Mouse (Mus musculus) thymus, adult 2 months (tissue): Measurements from ENCODE around the gene Ang. TPM values are rescaled to one million over a fixed set of nuclear protein-coding genes. Genes with fewer than 3 reads are reported as not detected.

Source experiments
- DNase-seq: peaks from one replicate; pipeline ENCODE4 v3.0.0; 2021
- H3K27ac ChIP-seq: fragments of 200-500 bp; 2 replicates; pipeline ENCODE4 v1.5.1; 2012; ENCODE audit warnings: low read length, control low read depth; ENCODE audit not compliant: control insufficient read depth, insufficient read depth
- H3K27me3 ChIP-seq: fragments of 200-500 bp; 2 replicates; pipeline ENCODE4 v1.6.1; 2012; ENCODE audit warnings: mild to moderate bottlenecking, low read length, moderate library complexity, mixed read lengths; ENCODE audit not compliant: control insufficient read depth, insufficient read depth
- H3K36me3 ChIP-seq: fragments of 200-500 bp; 2 replicates; pipeline ENCODE4 v1.6.1; 2012; ENCODE audit warnings: mild to moderate bottlenecking, low read length, moderate library complexity; ENCODE audit not compliant: control insufficient read depth, insufficient read depth
- H3K4me1 ChIP-seq: fragments of 200-500 bp; replicated peaks from 2 replicates; pipeline ENCODE4 v1.6.1; 2012; ENCODE audit warnings: low read length; ENCODE audit not compliant: control insufficient read depth, insufficient read depth
- H3K4me3 ChIP-seq: fragments of 200-500 bp; 2 replicates; pipeline ENCODE4 v1.5.1; 2012; ENCODE audit warnings: mild to moderate bottlenecking, low read length, control low read depth, moderate library complexity; ENCODE audit not compliant: control insufficient read depth, insufficient read depth
- CTCF ChIP-seq: fragments of 200-500 bp; IDR thresholded peaks from 2 replicates; pipeline ENCODE4 v1.5.1; 2012; ENCODE audit warnings: mild to moderate bottlenecking, control low read depth, low read length, moderate library complexity, borderline replicate concordance; ENCODE audit not compliant: control insufficient read depth, poor library complexity, insufficient read depth; ENCODE audit errors: extremely low read depth
- POLR2A ChIP-seq: fragments of 200-500 bp; IDR thresholded peaks from 2 replicates; pipeline ENCODE4 v1.6.1; 2012; ENCODE audit warnings: mild to moderate bottlenecking, low read length, control low read depth, moderate library complexity; ENCODE audit not compliant: control insufficient read depth, poor library complexity, insufficient read depth; ENCODE audit errors: extremely low read depth
- WGBS: fragments of 180-500 bp; shearing (Covaris S2); methylation state at CpG from one replicate; pipeline ENCODE4 v1.1.7; 2018; 5-methylcytosine and 5-hydroxymethylcytosine counted together
- polyA plus RNA-seq: library from polyadenylated mRNA; depleted of rRNA; stranded (reverse); fragments of >200 nt; gene quantifications from 2 replicates; pipeline ENCODE4 v1.2.3, GENCODE M21; 2012

Ang gene
- polyA plus RNA-seq, 1 experiment: 7.5 TPM

DNA sequence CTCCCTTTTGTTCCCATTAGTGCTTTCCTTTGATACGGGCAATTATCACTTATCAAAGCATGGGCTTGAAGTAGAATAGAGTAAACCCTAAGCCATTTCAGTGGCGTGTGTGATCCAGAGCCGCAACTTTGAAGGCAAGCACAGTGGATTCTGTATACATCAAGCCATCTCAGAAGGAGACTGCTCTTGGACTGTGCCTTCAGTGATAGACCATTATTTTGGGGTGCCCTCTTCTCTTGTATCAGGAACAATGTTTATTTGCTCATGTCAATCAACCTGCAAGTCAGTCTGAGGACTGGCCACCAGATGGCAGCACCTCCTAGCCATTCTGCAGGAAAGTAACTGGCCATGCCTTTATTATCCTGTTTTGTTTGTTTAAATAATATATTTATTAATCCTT lies 12.3 kb downstream of the Ang start:
- 93% methylated on average over 3 of the region's 3 CpGs for WGBS
- Histone ChIP-seq H3K36me3 (no peaks in the 10 kb centered on the region), H3K27me3 (no peaks in the 10 kb centered on the region), H3K4me3 (no peak overlapping the region), H3K27ac (no peak overlapping the region), H3K4me1 (no peaks in the 10 kb centered on the region)
- DNase-seq: peak; percentile 56
- TF ChIP-seq CTCF: no peak
- no peak for TF ChIP-seq POLR2A

DNA sequence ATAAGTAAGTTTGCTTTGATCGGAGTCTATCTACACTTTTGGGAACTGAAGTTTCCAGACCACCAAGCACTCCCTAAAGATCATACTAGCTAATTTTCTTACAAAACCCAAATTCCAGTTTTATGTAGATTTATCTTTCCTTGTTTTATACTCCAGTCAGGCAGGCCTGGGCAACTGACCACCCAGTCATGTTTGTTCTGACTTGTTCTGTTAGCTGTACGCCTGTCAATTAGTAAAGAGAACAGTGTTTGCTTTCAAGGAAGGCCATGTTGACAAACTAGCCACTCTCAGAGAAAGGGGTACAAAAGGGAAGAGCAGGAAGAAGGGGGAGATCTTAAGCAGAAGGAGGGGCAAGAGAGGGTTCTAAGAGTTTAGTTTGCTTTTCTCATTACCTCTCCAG lies 13.4 kb downstream of the Ang start:
- 95% methylated on average over 2 of the region's 2 CpGs for WGBS
- Histone ChIP-seq H3K27me3 (no peaks in the 10 kb centered on the region), H3K4me3 (no peak overlapping the region), H3K36me3 (no peaks in the 10 kb centered on the region), H3K27ac (no peak overlapping the region), H3K4me1 (no peaks in the 10 kb centered on the region)
- TF ChIP-seq CTCF (no peak), POLR2A (no peak)
- DNase-seq: no peak

DNA sequence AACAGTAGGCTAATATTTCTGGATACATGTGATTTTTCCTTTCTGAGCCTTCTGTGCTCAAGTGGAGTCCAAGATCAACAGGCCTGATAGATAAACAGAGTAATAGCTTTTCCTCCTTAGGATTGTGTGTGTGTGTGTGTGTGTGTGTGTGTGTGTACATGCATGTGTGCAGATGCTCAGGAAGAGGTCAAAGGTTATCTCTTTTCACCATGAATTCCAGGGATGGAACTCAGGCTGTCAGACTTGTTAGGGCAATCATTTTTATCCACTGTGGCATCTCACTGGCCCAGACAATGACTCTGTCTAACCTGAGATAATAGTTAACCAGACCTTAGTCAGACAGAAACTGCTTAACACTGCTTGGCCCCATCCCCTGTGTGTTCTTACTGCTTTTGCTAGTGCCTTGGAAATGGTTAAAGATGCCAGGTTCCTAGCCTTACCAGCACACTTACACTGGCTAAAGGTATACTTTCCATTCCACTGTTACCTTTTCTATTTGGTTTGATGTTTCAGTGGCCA lies 15.6 kb downstream of the Ang start:
- no peak for TF ChIP-seq POLR2A
- TF ChIP-seq CTCF: no peak
- H3K36me3 ChIP-seq: no peaks in the 10 kb centered on the region
- H3K4me1 ChIP-seq: no peaks in the 10 kb centered on the region
- DNase-seq: no peak
- no peak overlapping the region for H3K27ac ChIP-seq
- H3K4me3 ChIP-seq: no peak overlapping the region
- H3K27me3 ChIP-seq: no peaks in the 10 kb centered on the region

DNA sequence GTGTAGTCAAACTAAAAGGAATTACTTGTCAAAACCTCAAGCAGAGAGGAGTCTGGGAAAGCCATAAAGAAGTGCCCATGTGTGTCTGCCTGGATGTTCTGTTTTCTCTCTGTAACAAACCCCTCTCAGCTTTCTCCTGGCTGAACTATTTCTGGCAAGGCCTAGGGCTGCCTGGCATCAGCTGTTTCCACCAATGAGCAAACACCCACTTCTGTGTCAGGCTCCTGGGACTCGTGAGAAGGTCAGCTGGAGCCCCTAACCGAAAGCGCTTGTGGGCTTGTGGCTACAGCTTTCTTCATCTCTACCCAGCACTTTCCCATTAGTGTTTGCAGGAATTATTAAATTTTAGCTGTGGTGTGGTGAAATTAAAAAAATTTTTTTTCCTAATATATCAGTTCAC lies 21.0 kb downstream of the Ang start:
- no peak overlapping the region for H3K4me3 ChIP-seq
- no peak for DNase-seq
- no peaks in the 10 kb centered on the region for H3K36me3 ChIP-seq
- TF ChIP-seq POLR2A (no peak), CTCF (no peak)
- no peaks in the 10 kb centered on the region for H3K27me3 ChIP-seq
- H3K4me1 ChIP-seq: no peaks in the 10 kb centered on the region
- no peak overlapping the region for H3K27ac ChIP-seq
- 58% methylated on average over 3 of the region's 3 CpGs for WGBS

DNA sequence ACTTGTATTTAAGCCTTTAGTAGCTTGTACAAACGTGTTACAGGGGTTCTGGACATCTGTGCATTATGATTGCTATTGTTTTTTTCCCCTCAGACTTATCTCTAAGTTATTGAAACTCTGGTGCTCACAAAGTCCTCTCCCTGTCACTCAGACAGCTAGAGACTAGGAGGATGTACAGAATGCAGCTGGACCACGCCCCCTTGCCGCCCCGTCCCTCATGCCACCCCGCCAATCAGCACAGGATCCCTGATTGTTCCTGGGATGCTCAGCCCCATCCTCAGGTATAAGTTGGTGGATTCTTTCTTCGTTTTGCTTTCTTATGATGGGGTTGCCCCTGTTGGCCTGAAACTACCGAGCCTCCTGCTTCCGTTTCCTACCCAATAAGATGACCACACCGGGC lies 22.5 kb downstream of the Ang start:
- no peaks in the 10 kb centered on the region for H3K27me3 ChIP-seq
- no peak overlapping the region for H3K27ac ChIP-seq
- no peak overlapping the region for H3K4me3 ChIP-seq
- WGBS: 92% methylated on average over 9 of the region's 9 CpGs
- no peaks in the 10 kb centered on the region for H3K36me3 ChIP-seq
- no peak for TF ChIP-seq CTCF
- no peak for TF ChIP-seq POLR2A
- H3K4me1 ChIP-seq: no peaks in the 10 kb centered on the region
- no peak for DNase-seq

DNA sequence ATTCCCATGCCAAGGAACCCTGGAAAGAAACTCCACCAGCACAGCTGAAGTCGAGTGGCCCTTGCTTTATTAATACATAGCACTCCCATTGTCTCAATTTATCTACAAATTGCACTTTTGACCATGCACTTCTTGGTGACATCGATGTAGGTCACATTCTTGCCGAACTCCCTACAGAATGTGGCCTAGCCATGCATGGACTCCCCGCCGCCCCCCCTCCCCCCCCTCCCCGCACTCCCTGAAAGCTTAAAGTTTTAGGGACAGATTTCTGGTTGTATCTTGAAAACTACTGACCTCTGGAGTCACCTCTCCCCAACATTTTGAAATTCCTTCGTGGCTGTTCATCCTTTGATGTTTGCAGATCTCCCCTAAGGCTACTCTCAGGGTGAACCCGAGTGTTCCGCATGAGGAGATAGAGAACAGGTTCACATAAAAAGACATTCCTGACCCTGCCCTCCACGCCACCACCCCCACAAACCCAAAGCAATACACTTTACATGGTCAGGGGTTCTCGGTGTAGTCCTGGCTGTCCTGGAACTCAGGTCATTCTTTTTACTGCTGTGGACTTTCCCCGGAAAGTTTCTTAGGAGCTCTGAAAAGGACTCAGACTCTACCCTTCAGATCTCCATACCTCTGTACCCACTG lies 23.1 kb downstream of the Ang start, which contains the start of gene Eddm3b:
Gene Eddm3b (plus strand): TSS at position 511 of the 645 bp plus-strand sequence.
- WGBS: 88% methylated on average over 12 of the region's 12 CpGs
- no peaks in the 10 kb centered on the region for H3K27me3 ChIP-seq
- no peak for DNase-seq
- no peak within 1 kb of the TSS for H3K27ac ChIP-seq
- TF ChIP-seq POLR2A: no peak
- H3K4me1 ChIP-seq: no peaks in the 10 kb centered on the region
- H3K36me3 ChIP-seq: no peaks in the 10 kb centered on the region
- H3K4me3 ChIP-seq: no peak within 1 kb of the TSS

DNA sequence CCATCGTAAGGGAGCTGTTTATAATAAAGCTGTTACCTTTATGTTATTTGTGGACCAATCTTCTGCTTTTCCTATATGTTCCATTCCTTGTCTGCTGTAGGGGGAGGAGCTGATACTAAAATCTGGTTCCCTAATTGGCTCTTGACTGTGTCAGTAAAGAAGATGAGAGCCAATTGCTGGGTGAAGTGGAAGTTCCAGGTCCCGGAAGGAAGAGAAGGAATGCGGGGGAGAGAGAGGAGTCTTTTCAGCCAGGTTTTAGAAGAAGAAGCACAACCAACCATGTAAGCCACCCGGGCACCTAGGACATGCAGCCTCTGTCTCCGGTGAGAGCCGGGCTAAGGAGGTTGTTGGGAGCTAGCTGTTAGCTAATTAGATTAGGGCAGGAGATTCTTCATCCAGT lies 34.7 kb downstream of the Ang start:
- no peak for DNase-seq
- no peak overlapping the region for H3K27ac ChIP-seq
- H3K36me3 ChIP-seq: no peaks in the 10 kb centered on the region
- WGBS: 97% methylated on average over 6 of the region's 6 CpGs
- H3K4me3 ChIP-seq: no peak overlapping the region
- no peaks in the 10 kb centered on the region for H3K27me3 ChIP-seq
- peaks cover 4% of the 10 kb centered on the region; the same call in 1 of the 2 replicates for H3K4me1 ChIP-seq
- TF ChIP-seq POLR2A: no peak
- no peak for TF ChIP-seq CTCF
